Mouse (Mus musculus) testis, adult 2 months (tissue): ENCODE data around the gene Nploc4.

Experiments used
- CTCF ChIP-seq: fragments of 200-500 bp; IDR thresholded peaks from 2 replicates; pipeline ENCODE4 v1.5.1; 2012; ENCODE audit warnings: low read depth, mild to moderate bottlenecking, inconsistent platforms, low read length, moderate library complexity; ENCODE audit not compliant: control insufficient read depth, insufficient read depth, insufficient replicate concordance
- POLR2A ChIP-seq: fragments of 200-500 bp; IDR thresholded peaks from 2 replicates; pipeline ENCODE4 v1.6.1; 2012; ENCODE audit warnings: low read depth, mild to moderate bottlenecking, inconsistent platforms, low read length, moderate library complexity; ENCODE audit not compliant: control insufficient read depth

DNA sequence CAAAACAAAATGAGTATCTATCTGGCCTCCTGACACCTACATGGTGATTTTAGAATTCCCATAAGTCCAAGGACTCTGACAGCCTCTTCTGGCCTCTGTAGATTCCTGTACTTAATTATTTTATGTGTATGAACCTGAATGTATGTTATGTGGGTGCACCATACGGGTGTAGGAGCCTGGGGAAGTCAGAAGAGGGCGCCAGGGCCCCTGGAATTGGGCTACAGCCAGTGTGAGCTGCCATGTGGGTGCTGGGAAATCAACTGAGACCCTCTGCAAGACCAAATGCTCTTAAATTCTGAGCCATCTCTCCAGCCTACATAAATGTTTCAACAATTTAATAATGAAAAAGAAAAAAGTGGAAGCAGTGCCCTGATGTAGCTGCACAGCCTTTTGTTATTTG lies 100.1 kb downstream of the Nploc4 start:
- TF ChIP-seq POLR2A (no peak), CTCF (no peak)
